Mouse (Mus musculus): ENCODE measurements at regions not wholly inside any gene's neighbourhood (a gene's known extent, or its start where the extent isn't known, plus 50 kb on each side); places are given as distances from the start of the nearest gene placed in this dataset.

GRCm38 (mm10) chr6:140956522-140956863, 227.4 kb downstream of the Gm11077 start:
- Histone ChIP-seq H3K4me1 (ENCODE audit: control insufficient read depth, insufficient read depth, insufficient read length, low read length) (no peaks in the 10 kb centered on the region; the same call in 1 of the 2 replicates), H3K4me3 (ENCODE audit: insufficient read depth, low read depth, low read length) (no peak overlapping the region), H3K27ac (replicated peaks; ENCODE audit: low read depth, low read length) (0 out of 2 replicates have a peak overlapping the region, but pooled peaks have one; percentile 21)

- Histone ChIP-seq H3K4me3 (ENCODE audit: insufficient read depth, low read depth, low read length) (no peak overlapping the region), H3K4me1 (ENCODE audit: control insufficient read depth, insufficient read depth, insufficient read length, low read length) (no peaks in the 10 kb centered on the region), H3K27ac (replicated peaks; ENCODE audit: low read depth, low read length) (no peak overlapping the region)
Measured at GRCm38 (mm10) chr6:140961987-140962386, 232.9 kb downstream of the Gm11077 start.

GRCm38 (mm10) chr6:140962563-140962962, 233.5 kb downstream of the Gm11077 start:
- no peaks in the 10 kb centered on the region for H3K4me1 ChIP-seq (ENCODE audit: control insufficient read depth, insufficient read depth, insufficient read length, low read length)
- no peak overlapping the region for H3K27ac ChIP-seq (replicated peaks; ENCODE audit: low read depth, low read length)
- no peak overlapping the region for H3K4me3 ChIP-seq (ENCODE audit: insufficient read depth, low read depth, low read length)

- no peak overlapping the region for H3K4me3 ChIP-seq (ENCODE audit: insufficient read depth, low read depth, low read length)
- no peaks in the 10 kb centered on the region for H3K4me1 ChIP-seq (ENCODE audit: control insufficient read depth, insufficient read depth, insufficient read length, low read length)
- no peak overlapping the region for H3K27ac ChIP-seq (replicated peaks; ENCODE audit: low read depth, low read length)
Measured at GRCm38 (mm10) chr6:140973732-140974131, 244.6 kb downstream of the Gm11077 start.

- Histone ChIP-seq H3K27ac (replicated peaks; ENCODE audit: low read depth, low read length) (no peak overlapping the region), H3K4me3 (ENCODE audit: insufficient read depth, low read depth, low read length) (no peak overlapping the region), H3K4me1 (ENCODE audit: control insufficient read depth, insufficient read depth, insufficient read length, low read length) (no peaks in the 10 kb centered on the region)
Measured at GRCm38 (mm10) chr6:140976989-140977388, 247.9 kb downstream of the Gm11077 start.

GRCm38 (mm10) chr6:140983610-140984009, 254.5 kb downstream of the Gm11077 start:
- H3K4me1 ChIP-seq (ENCODE audit: control insufficient read depth, insufficient read depth, insufficient read length, low read length): no peaks in the 10 kb centered on the region
- H3K27ac ChIP-seq (replicated peaks; ENCODE audit: low read depth, low read length): no peak overlapping the region
- no peak overlapping the region for H3K4me3 ChIP-seq (ENCODE audit: insufficient read depth, low read depth, low read length)

- no peak overlapping the region for H3K27ac ChIP-seq (replicated peaks; ENCODE audit: low read depth, low read length)
- H3K4me1 ChIP-seq (ENCODE audit: control insufficient read depth, insufficient read depth, insufficient read length, low read length): no peaks in the 10 kb centered on the region
- no peak overlapping the region for H3K4me3 ChIP-seq (ENCODE audit: insufficient read depth, low read depth, low read length)
Measured at GRCm38 (mm10) chr6:140984249-140984648, 255.2 kb downstream of the Gm11077 start.

- H3K4me3 ChIP-seq (ENCODE audit: insufficient read depth, low read depth, low read length): no peak overlapping the region
- no peak overlapping the region for H3K27ac ChIP-seq (replicated peaks; ENCODE audit: low read depth, low read length)
- no peaks in the 10 kb centered on the region for H3K4me1 ChIP-seq (ENCODE audit: control insufficient read depth, insufficient read depth, insufficient read length, low read length)
Measured at GRCm38 (mm10) chr6:140993643-140994580, 255.2 kb upstream of the Pde3a start.

GRCm38 (mm10) chr6:140995340-140996135, 253.5 kb upstream of the Pde3a start:
- Histone ChIP-seq H3K27ac (replicated peaks; ENCODE audit: low read depth, low read length) (no peak overlapping the region), H3K4me3 (ENCODE audit: insufficient read depth, low read depth, low read length) (no peak overlapping the region), H3K4me1 (ENCODE audit: control insufficient read depth, insufficient read depth, insufficient read length, low read length) (no peaks in the 10 kb centered on the region)

- H3K4me3 ChIP-seq (ENCODE audit: insufficient read depth, low read depth, low read length): no peak overlapping the region
- no peaks in the 10 kb centered on the region for H3K4me1 ChIP-seq (ENCODE audit: control insufficient read depth, insufficient read depth, insufficient read length, low read length)
- H3K27ac ChIP-seq (replicated peaks; ENCODE audit: low read depth, low read length): no peak overlapping the region
Measured at GRCm38 (mm10) chr6:140998069-140998468, 251.0 kb upstream of the Pde3a start.

GRCm38 (mm10) chr6:141000552-141000951, 248.5 kb upstream of the Pde3a start:
- Histone ChIP-seq H3K27ac (replicated peaks; ENCODE audit: low read depth, low read length) (no peak overlapping the region), H3K4me1 (ENCODE audit: control insufficient read depth, insufficient read depth, insufficient read length, low read length) (no peaks in the 10 kb centered on the region), H3K4me3 (ENCODE audit: insufficient read depth, low read depth, low read length) (no peak overlapping the region)

- Histone ChIP-seq H3K4me3 (ENCODE audit: insufficient read depth, low read depth, low read length) (no peak overlapping the region), H3K4me1 (ENCODE audit: control insufficient read depth, insufficient read depth, insufficient read length, low read length) (no peaks in the 10 kb centered on the region), H3K27ac (replicated peaks; ENCODE audit: low read depth, low read length) (no peak overlapping the region)
Measured at GRCm38 (mm10) chr6:141001306-141001705, 247.8 kb upstream of the Pde3a start.

GRCm38 (mm10) chr6:141015055-141015681, 233.9 kb upstream of the Pde3a start:
- Histone ChIP-seq H3K27ac (replicated peaks; ENCODE audit: low read depth, low read length) (no peak overlapping the region), H3K4me1 (ENCODE audit: control insufficient read depth, insufficient read depth, insufficient read length, low read length) (no peaks in the 10 kb centered on the region), H3K4me3 (ENCODE audit: insufficient read depth, low read depth, low read length) (no peak overlapping the region)

- Histone ChIP-seq H3K27ac (replicated peaks; ENCODE audit: low read depth, low read length) (no peak overlapping the region), H3K4me3 (ENCODE audit: insufficient read depth, low read depth, low read length) (no peak overlapping the region)
Measured at GRCm38 (mm10) chr6:141023501-141023900, 225.6 kb upstream of the Pde3a start.

GRCm38 (mm10) chr6:141027353-141027752, 221.7 kb upstream of the Pde3a start:
- no peak overlapping the region for H3K27ac ChIP-seq (replicated peaks; ENCODE audit: low read depth, low read length)
- H3K4me1 ChIP-seq (ENCODE audit: control insufficient read depth, insufficient read depth, insufficient read length, low read length): no peaks in the 10 kb centered on the region
- H3K4me3 ChIP-seq (ENCODE audit: insufficient read depth, low read depth, low read length): no peak overlapping the region

More at GRCm38 (mm10) chr6:141023501-141023900, 225.6 kb upstream of the Pde3a start:
- H3K4me1 ChIP-seq (ENCODE audit: control insufficient read depth, insufficient read depth, insufficient read length, low read length): no peaks in the 10 kb centered on the region

All from brown adipose tissue, adult 24 weeks (tissue).